Mouse (Mus musculus) left cerebral cortex, adult 11 months (tissue): Measurements from ENCODE around the gene Gadd45gip1.
"Not testable (repeated sequence)": the region's sequence is repeated elsewhere in the genome, so short reads cannot be mapped to it uniquely, and the experiment has no call there.

Experiments
- DNase-seq: peaks from one replicate; pipeline ENCODE4 v3.0.0; 2022; ENCODE audit warnings: low spot score

The Gadd45gip1 gene

DNA sequence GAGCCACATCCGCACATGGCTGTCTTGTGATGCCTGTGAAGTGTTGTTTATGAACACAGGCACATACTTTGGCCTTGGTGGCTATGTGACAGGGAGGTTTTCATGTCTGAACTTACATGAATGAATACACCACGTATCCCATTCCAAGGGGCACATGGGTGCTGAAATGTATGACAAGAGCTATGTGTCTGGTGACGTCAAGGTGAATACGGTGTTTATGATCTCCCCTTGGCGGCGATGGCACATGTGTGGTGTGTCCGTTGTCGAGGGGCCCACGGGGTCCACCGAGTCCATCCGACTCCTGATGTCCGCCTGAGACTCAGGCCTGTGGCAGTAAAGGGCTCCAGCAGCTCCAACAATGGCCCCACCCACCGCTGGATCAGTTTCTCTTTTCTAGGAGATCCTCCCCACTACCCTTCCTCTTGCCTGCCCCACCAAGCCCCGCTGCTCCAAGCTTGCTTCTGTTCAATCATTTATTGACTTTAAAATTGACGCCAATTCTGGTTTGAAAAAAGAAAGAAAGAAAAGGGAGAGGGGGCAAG, 34.0 kb upstream of the Gadd45gip1 start:
- no peak for DNase-seq

GRCm38 (mm10) chr8:84797971-84798370, 33.4 kb upstream of the Gadd45gip1 start:
- no peak for DNase-seq

DNA sequence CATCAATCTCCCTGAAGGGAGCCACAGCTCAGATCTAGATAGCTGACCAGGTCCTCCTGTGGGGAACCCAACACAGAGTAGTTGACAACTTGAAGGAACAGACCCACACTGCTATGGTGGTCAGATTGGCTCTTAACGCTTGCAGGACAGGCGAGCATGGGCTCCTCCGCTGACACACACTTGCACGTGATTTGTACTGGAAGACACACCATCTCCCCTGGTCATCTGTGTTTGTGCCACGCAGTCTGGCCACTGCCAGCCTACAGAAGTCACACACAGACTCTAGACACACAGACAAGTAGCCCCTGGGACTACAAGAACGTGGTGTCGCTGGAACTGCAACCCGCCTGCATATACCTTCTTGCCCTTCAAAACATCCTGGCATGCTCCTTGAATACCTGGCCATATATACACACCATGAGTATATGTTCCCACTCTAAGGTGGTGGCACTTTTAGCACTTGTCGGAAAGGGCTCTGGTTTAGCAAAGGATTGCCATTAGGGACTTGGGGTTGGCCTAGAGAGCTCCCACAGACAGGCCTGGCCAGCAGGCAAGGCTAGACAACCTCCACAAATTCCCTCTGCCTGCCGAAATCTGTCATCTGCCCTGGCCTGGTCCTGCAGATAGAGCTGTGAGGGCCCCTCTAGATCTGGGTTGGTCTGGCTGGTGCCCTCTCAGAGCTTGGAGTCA, 32.7 kb upstream of the Gadd45gip1 start:
- DNase-seq: no peak

DNA sequence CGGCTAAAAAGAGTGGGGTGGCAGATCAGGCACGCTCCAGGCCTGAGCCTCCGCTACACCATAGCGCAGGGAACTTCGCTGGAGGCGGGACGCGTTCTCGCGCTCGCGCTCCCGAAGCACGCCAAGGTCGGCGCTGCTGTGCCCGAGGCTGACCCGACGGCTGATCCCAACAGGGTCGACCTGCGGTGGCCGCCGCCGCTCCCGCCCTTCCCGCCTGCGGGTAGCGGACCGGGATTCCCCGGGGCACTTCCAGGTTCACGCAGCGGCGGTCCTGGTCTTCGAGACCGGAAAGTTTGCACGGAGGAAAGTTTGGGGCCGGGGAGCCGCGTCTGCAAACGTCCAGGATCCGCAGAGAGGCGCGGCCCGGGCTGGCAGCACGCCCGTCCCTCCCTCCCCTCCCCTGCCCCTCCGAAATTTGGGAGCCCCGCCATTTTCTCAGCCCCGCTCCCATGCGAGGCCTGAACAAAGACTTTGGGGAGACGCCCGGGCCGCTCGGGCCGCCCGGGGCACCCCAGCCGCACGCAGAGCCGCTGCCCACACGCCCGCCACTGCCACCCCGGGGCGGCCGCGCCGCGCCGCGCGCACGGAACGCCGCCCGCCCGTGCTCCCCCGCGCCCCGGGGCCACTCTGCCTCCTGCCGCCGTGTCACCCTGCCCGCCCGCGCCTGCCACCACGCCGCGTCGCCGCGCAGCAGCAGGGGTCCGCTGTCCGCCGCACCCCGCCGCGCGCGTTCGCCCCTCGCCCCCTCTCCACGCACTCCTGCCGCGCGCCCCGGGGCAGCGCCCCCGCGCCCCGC, 32.0 kb upstream of the Gadd45gip1 start:
- no peak for DNase-seq

- no peak for DNase-seq
Observed at GRCm38 (mm10) chr8:84799999-84800831, 31.1 kb upstream of the Gadd45gip1 start, which contains the start of gene Nfix. Nfix (minus strand) TSS chr8:84800344.

- no peak for DNase-seq
Observed at GRCm38 (mm10) chr8:84806031-84806430, 25.3 kb upstream of the Gadd45gip1 start.

- no peak for DNase-seq
Observed at GRCm38 (mm10) chr8:84809109-84809940, 22.0 kb upstream of the Gadd45gip1 start.

GRCm38 (mm10) chr8:84809941-84810280, 21.4 kb upstream of the Gadd45gip1 start:
- no peak for DNase-seq

GRCm38 (mm10) chr8:84810896-84811295, 20.4 kb upstream of the Gadd45gip1 start:
- peak; percentile 95 for DNase-seq

- no peak for DNase-seq
Observed at GRCm38 (mm10) chr8:84811303-84811702, 20.0 kb upstream of the Gadd45gip1 start.

GRCm38 (mm10) chr8:84813059-84813458, 18.3 kb upstream of the Gadd45gip1 start:
- no peak for DNase-seq

- DNase-seq: no peak
Observed at GRCm38 (mm10) chr8:84813830-84814229, 17.5 kb upstream of the Gadd45gip1 start.

DNA sequence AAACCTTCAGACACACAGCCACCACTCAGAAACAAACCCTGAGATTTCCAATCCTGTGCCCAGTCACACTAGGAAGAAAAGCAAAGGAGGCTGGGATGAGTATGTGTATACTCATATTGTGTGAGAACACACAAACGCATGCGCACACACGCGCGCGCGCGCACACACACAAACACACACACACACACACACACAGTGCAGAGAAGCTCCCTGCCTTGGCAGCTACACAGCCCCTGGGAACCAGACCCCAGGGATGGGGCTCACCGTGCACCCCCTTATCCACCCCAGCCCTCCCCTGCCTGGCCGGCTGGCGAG, 17.1 kb upstream of the Gadd45gip1 start:
- DNase-seq: no peak

DNA sequence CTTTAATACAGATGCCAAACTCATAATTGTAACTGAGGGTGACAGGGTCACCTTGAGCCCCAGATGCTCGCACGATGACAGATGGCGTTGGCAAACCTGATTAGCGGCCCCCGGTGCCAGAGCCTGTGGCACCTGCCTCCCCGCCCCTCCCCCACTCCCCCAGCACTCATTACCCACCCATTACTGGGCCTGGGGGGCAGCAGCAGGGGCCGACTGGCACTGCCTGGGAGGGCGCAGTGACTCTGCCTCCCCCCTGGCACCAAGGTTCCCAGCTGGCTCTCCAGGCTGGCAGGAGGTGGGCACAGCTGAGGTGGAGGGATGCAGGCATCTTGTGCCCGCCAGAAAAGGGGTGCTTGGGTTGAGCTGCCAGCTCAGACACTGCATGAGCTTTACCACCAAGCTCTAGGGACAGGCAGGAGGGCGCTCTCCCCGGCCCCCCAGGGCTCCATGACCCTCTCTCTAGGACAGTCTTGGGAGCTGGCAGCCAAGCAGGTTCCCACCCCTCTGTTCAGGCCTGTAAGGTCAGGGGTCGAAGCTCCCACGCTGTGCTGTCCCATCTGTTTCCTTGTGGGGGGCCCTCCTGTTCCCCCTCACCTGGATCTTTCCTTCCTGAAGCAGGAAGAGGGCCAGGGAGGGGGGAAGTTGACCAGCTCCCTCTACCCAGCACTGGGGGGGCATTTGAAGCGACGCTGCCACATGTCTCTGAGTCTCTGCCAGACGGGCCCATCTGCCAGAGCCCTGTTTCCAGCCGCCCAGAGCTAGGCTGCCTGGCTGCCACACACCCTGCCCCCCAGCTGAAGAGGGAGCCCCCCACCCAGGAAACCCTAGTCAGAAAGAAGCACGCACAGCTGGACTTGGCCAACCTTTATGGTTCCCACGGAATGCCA, 16.5 kb upstream of the Gadd45gip1 start:
- DNase-seq: no peak

DNA sequence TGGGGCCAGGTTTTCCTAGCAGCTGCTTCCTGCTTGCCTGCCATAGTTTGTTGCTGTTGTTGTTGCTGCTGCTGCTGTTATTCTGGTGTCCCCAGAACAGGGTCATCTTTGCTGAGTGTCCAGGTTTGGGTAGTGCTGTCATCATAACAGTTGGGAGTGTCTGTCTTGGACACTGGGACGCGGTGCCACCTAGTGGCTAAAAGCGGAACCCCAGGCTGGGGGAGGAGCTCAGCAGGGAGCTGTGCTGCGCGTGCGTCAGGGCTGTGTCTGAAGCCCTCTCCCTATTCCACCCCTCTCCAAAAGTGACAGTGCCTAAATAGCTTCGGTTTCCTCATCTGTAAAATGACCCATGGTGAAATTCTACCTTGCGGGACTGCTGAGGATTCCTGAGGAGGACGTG, 15.8 kb upstream of the Gadd45gip1 start:
- peak; percentile 83 for DNase-seq

DNA sequence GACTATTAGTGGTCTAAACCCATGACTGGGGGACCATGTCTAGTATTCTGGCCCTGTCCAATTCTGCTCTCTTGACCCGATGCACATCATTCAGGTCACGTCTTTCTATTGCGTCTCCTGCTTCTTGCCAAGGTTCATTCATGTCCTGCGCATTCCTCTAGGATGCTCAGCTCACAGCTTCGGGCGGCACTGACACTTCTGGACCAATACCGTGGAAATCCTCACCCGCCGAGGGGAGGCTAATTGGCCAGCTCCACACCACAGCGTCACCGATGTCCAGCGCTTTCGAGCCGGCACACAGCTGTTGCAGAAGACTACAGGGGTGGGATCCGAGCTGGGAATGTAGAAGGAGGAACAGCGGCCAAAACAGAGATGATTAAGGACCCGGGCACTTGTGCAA, 15.2 kb upstream of the Gadd45gip1 start:
- no peak for DNase-seq

- DNase-seq: no peak
Observed at GRCm38 (mm10) chr8:84822723-84823122, 8.6 kb upstream of the Gadd45gip1 start, which contains the start of gene Dand5. Dand5 (minus strand) TSS chr8:84822823.

DNA sequence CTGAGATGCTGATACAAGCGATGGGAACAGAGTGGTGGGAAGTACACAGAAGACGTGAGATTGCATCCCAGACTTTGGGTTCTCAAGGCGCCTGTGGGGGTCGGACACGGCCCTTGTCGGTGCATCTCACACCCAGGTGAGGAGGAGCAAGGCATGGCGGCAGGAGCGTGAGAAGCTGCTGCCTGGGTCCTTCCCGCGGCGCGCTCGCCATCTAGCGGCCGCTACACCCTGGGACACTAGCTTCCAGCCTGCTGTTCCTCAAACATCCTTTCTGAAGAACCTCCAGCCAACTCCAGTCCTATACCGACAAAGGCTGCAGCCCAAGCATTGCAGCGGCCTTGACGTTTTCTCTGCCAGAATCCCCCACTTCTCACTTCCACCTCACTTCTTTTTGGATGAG, 7.7 kb upstream of the Gadd45gip1 start:
- no peak for DNase-seq

- no peak for DNase-seq
Observed at GRCm38 (mm10) chr8:84825636-84826035, 5.7 kb upstream of the Gadd45gip1 start.

DNA sequence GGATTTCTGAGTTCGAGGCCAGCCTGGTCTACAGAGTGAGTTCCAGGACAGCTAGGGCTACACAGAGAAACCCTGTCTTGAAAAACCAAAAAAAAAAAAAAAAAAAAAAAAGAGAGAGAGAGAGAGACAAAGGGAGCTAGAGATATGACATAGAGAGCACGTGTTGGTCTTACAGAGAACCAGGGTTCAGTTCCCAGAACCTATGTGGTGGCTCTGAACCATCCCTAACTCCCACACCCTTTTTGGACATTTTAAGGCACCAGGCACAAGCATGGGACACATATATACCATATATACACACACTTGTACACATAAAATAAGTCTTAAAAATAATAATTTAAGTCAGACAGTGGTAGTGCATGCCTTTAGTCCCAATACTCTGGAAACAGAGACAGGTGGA, 4.8 kb upstream of the Gadd45gip1 start:
- DNase-seq: not testable (repeated sequence)
